Mouse (Mus musculus) yolk sac, embryonic 10.5 days (tissue): Measurements from ENCODE around the gene Dhrs9.

ENCODE experiments used
- DNase-seq: peaks from one replicate; pipeline ENCODE4 v3.0.0-alpha.2; 2017; ENCODE audit warnings: low spot score

The Dhrs9 gene

DNA sequence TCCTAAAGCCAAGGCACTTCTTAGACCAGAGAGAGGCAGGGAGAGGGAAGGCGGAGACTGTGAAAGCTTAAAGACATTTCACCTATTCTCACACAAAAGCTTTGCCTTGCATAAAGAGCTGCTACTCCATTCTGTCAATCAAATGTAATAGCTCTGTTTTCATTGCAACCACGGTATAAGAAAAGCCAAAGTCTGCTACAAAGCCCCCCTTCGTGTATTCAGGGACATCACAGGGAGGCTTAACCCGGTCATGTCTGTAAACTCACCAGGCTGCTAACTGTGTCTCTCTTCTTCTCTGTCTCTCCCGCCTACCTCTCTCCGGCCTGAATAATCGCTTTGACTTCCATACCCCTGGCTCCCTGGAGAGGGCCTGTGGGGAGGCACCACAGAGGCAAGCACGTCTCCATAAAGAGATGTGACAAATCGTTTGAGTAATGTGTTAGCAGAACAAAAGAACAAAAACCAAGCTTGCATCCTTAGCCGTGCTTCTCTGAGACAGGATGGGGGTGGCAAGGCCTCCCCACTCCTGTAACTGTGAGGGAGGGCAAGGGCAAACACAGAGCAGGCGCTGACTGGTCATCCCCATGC lies 38.1 kb downstream of the Dhrs9 start:
- no peak for DNase-seq

DNA sequence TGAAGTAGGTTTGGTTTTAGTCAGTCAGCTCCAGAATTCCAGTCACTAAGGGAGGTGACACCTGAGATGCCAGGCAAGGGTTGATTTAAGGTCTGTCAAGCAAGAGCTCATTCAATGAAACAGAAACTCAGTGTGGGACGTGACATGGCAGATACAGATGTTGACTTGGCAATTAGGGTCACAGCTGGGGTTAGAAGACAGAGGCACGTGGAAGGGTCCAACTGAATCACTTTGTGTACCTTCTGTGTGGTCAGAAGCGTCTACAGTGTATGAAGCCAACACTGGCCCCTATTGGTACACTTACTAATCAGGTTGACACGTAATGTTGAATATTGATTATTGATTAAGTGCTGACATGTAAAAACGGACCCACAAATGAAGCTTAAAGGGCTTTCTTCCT lies 44.6 kb downstream of the Dhrs9 start:
- no peak for DNase-seq

GRCm38 (mm10) chr2:69426081-69426480 lies 45.8 kb downstream of the Dhrs9 start:
- no peak for DNase-seq

- DNase-seq: no peak
Measured at GRCm38 (mm10) chr2:69427141-69427540, 46.9 kb downstream of the Dhrs9 start.

GRCm38 (mm10) chr2:69428116-69428515 lies 47.9 kb downstream of the Dhrs9 start:
- DNase-seq: peak; percentile 65

DNA sequence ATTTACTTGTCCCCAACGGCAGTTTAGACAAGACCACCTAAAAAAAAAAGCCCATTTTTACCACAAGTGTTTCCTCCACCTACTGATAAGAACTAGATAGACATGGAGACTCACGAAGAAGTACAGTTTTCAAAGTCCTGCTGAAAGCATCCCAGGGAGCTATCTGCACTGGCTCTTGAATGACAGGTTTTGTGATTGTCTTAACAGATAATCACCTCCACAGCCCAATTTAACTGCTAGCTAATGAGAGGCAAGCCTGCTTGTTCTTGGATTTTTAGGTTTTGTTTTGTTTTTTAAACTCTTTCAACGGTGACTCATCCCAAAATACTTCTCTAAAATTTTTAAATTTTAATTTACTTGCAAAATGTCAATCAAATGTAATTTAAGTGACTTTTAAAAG lies 61.4 kb downstream of the Dhrs9 start:
- no peak for DNase-seq

- no peak for DNase-seq
Measured at GRCm38 (mm10) chr2:69445896-69446472, 65.7 kb downstream of the Dhrs9 start.

DNA sequence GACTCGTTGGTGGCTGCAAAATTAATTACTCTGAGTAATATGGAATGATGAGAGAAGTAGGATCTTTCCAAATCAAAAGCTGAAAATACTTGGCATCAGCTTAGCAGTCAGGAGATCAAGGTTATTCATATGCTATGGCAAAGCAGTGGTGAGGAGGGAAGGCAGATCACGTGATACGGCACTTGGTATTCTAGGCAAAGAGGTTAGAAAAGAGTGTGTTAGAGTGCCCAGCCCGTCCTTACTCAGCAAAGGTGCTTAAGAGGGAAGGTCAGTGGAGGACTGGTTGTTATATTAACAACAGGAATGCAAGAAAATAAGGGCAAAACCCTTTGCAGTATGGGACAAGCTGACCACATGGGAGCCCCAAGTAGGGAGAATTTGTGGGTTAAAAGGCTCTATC lies 68.3 kb downstream of the Dhrs9 start:
- no peak for DNase-seq

- DNase-seq: no peak
Measured at GRCm38 (mm10) chr2:69451128-69451527, 70.9 kb downstream of the Dhrs9 start.
